Mouse (Mus musculus): ENCODE measurements around the gene Wnt3a.

Gene Wnt3a

DNA sequence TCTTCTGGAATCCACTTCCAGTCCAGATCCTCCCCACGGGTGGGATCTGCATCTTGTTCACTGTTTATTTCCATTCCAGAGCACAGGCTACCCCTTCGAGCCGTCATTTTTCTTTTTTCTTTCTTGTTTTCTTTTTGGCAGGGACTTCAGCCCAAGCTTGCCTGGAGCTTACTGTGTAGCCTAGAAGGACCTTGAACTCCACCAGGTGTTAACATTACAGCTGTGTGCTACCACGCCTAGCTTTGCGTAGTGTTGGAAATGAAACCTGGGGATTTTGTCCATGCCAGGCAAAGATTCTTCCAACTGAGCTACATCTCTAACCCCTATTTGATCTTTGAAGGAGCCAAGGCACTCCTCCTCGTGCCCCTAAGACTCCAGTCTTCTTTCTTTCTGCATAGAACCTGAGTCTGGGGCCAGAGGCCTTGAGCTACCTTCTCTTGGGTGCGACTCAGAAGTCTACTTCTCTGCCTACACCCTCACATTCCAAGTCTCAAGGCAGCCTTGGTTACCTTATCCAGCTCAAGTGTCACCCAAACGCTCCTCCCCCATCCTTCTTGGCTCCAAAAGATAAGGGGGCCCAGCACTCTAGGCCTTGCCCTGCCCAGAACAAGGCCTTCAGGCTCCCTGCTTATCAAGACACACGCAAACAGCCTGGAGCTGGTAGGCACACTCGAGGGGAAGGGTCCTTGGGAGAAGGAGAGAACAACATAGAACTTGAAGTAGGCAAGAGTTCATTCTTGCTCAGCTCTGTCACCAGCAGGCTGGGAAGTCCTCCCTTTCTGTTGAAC, 29.7 kb downstream of the Wnt3a start:
- no peak for DNase-seq

DNA sequence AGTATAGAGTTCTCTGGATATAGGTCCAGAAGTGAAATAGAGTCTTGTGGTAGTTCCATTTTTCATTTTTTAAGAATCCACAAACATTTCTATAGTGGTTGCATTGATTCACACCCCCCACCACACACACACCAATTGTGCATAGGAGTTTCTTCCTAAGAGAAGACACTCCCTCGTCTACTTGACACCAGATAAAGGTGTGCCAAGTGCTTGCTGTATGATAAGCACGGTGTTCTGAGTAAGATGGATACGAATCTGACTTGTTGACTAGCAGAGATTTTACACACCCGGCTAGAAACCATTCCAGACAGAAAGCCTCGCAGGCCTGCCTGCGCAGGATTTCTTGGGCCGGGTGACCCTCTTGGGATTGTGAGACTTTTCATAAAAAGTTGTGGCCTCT, 30.9 kb downstream of the Wnt3a start:
- no peak for DNase-seq

- DNase-seq, result no peak
Measured at GRCm38 (mm10) chr11:59248101-59248500, 42.5 kb downstream of the Wnt3a start.

- DNase-seq, result no peak
Measured at GRCm38 (mm10) chr11:59243856-59244255, 46.7 kb downstream of the Wnt3a start.

GRCm38 (mm10) chr11:59241841-59242240, 48.7 kb downstream of the Wnt3a start:
- DNase-seq, result no peak

GRCm38 (mm10) chr11:59239796-59240195, 50.8 kb downstream of the Wnt3a start:
- DNase-seq, result no peak

- no peak for DNase-seq
Measured at GRCm38 (mm10) chr11:59239428-59239785, 51.1 kb downstream of the Wnt3a start.

DNA sequence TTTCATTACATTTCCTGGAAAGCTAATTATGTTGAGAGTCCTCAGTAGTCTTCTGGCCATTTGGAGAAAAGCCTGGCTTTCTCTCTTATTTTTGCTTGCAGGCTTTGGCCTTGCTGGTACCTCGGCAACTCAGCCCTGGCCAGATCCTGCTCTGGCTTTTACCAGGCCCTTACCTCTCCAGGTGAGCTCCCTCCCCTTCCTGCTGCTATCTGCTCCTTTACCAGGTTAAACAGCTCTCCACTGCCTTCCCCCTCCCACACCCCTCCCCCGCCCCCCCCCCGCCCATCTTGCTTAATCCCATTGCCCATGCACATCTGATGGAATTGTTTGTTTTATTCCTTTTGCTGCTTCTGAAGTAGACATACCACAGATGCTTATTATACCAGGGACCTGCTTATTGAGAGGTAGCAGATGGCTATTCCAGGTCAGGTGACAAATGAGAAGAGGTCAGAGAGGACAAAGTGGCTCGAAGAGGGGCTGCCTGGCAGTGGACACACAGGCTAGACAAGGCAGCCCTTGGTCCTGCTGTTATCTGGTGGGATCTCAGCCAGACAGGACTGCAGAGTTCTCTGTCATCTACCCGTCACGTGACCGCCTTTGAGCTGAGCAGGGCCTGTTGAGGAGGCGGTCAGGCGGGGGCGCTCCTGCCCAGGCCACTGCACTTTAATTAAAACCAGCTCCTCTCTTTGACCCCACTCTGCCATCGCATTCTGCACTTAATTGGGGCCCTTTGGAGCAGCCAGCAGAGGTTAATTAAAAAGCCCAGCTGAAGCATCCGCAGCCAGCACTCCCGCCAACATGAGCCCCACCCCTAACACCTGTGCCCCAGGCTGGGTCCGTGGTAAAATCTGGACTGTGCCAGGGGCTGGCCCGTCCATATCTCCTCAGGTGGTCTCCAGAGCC, 51.8 kb downstream of the Wnt3a start:
- peak; percentile 83 to 90 for DNase-seq

DNA sequence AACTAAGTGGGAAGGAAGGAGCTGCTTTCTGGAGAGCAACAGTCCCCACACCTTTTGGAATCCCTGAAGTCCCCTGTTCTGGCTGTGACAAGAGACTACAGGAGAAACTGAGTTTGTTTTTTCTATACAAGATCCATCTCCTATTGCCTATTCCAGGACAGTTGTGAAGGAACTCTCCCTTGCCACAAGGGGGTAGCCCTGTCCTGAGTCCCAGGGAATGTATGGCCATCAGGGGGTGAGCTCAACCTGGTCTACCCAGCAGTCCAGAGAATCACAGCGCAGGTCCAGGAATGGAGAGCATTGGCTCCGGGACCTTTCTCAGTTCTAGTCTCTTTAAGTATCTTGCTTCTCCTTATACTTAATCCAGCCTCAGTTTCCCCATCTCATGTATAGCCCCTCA, 57.8 kb downstream of the Wnt3a start:
- no peak for DNase-seq

DNA sequence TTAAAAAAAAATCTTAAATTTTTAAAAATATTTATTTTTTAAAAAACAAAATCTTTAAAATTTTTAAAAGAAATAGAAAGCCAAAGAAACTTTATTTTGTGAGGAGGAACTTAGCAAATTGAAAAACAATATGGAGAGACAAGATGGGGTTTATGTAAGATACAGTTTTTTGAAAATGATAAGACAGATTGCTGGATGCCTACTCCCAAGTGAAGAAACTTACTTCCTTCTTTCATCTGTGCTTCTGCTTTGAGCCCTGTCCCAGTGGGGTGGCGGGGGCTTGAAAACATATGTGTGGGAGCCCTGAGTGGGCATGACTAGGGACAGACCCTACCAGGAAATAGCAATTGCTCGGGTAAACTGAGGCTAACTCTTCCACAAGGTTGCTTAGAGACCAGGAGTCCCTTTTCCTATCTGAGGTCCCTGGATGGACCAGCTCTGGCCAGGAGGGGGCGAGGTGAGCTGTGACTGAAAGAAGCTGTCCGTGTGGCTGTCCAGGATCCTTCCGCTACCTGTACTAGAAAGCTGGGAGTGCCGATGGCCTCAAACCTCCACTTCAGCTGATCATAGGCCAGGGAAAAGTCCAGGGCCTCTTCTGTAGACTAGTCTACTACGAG, 60.3 kb downstream of the Wnt3a start:
- peak; percentile 83 to 86 for DNase-seq

GRCm38 (mm10) chr11:59228122-59228953, 62.2 kb downstream of the Wnt3a start, which contains the start of gene Arf1:
Gene Arf1, minus strand, starts transcription at chr11:59228270.
- DNase-seq, result peak; percentile 96 to 98

DNA sequence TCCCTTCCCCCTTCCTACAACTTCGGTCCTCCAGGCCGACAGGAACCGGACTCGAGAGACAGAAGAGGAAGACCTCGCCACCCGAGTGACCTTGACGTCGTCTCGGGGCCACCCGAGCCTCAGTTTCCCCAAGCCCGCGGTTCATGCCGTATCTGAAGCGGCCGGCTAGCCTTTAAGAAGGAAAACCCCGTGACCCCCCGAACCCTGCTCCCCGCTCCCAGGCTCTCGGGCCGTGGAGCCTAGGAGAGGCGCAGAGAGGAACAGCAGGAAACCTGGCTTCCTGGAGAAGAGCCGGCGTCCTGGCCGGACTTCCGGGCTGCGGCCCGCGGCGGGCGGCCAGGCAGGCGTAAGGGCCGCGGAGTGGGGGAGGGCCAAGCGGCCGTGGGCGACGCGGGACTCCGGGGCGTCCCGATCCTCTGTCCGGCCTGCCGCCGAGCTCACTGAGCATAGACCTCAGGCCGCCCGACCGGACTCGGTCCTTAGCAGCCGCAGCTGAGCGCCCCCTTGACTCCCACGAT, 62.9 kb downstream of the Wnt3a start:
- no peak for DNase-seq

DNA sequence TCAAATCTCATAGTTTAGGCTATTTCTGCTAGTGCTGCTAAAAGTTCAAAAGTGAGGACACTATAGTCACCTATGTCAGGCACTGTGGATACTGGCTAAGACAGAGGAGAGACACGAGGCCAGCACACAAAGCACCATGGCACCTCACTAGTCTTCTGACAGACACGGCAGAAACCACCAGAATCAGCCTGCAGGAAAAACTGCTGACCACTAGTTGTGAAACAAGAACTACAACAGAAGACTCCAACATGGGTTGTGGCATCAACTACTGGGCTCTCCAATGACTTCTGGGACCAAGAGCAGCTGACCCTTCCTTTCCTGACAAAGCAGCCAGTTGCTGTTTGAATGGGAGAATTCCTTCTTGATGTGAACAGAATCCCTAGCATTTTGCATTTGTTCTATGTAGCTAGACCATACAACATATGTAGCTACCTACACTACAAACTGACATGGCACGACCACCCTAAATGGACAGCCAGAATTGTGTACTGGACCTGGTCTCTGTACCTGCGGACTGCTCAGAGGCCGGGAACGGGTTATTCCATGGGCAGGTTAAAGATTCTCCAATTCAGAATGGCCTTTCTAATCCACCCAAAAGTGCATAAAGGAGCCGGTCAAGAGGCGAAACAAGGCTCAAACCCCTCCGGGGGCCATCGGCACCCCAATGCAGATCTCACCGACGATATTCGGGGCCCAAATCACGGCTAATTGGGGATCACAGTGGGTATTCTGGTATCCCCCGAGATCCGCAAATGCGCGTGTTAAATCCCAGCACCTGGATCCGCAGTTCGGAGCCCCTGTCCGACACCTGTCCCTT, 63.6 kb downstream of the Wnt3a start:
- no peak for DNase-seq

DNA sequence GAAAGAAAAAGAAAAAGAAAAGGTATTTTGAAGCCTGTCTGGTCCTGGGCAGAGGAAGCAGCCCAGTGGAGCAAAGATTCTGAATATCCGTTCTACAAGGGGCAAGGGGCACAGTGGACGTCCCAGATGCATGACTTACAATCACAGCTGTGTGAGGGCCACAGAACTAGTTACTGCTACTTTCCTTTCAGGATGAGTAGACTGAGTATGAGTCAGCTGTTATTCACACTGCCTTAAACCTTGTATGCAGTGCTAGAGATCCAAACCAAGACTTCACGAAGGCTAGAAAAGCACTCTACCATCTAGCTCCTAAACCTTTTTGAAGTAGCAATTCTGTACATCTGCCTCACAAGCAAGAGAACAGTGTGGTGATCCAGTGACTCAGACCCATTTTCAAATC, 64.3 kb downstream of the Wnt3a start:
- DNase-seq, result no peak

GRCm38 (mm10) chr11:59225167-59225566, 65.4 kb downstream of the Wnt3a start:
- DNase-seq, result no peak

- DNase-seq, result no peak
Measured at GRCm38 (mm10) chr11:59224470-59224869, 66.1 kb downstream of the Wnt3a start.

DNA sequence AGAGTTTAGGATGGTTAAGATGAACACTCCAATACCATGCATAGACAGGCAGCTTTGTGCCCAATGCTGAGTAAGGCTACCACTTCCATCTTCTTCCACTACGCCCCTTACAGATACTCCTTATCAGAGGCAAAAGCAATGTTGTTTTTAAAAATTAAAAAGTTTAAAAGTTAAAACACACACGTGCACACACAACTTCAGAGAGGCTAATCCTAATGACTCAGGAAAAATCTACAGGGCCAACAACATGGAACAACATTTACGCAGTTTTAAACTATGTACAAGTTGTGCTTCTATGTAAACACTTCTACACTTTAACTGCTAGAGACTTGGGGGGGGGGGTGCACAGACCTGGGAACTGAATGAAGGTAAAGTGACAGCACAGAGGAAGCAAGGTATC, 66.5 kb downstream of the Wnt3a start:
- DNase-seq, result no peak

DNA sequence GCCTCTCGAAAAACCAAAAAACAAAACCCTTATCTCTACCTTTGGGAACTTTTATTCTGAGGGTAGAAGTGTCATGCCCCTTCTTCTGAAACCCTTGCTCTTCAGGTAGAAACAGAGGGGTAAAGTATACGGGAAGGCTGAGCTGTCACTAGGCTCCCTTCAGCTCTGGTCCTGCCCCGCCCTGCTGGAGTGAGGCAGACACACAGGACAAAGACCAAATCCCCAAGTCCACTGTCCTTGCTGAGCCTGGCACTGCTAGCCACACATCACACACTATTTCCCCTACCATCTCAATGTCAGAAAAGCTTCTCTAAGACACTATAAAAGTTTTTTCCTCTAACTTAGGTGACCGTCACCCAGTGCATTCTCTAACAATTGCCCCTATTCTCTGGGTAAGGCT, 68.2 kb downstream of the Wnt3a start:
- no peak for DNase-seq

DNA sequence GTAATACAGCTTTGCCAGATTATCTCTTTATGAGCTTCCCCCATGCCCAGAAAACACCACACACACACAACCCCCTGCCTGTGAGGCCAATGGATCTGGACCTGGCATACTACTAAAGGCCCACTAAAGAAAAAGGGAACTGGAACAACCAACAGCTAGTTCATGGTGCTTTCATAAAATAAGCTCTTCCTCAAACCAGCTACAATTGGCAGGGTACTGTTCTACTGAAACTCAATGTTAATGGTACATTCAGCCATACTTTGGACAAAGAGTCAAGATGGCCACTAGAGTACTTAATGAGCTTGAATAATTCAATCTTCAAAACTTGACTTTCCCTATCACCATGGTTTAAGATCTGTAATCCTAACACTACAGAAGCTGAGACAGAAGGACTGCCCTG, 68.9 kb downstream of the Wnt3a start:
- DNase-seq, result no peak

GRCm38 (mm10) chr11:59219064-59219463, 71.5 kb downstream of the Wnt3a start:
- DNase-seq, result peak; percentile 61 to 71

- DNase-seq, result peak in 1 of 2 experiments; percentile 37
Measured at GRCm38 (mm10) chr11:59218389-59218998, 72.1 kb downstream of the Wnt3a start.
